Mouse (Mus musculus) testis, postnatal 10 days (tissue): ENCODE measurements at regions not wholly inside any gene's neighbourhood (a gene's known extent, or its start where the extent isn't known, plus 50 kb on each side); places are given as distances from the start of the nearest gene placed in this dataset.

Source experiments
- DNase-seq: peaks from one replicate; pipeline ENCODE4 v3.0.0; 2021; ENCODE audit warnings: low spot score

GRCm38 (mm10) chr13:94619511-94619910 is 169.2 kb upstream of the Tbca start:
- DNase-seq, result no peak

GRCm38 (mm10) chr13:94630055-94630454 is 158.7 kb upstream of the Tbca start:
- no peak for DNase-seq

- no peak for DNase-seq
Observed at GRCm38 (mm10) chr13:94630685-94631084, 158.0 kb upstream of the Tbca start.

- DNase-seq, result peak; percentile 34
Observed at GRCm38 (mm10) chr13:94632730-94633129, 156.0 kb upstream of the Tbca start.

GRCm38 (mm10) chr13:94640336-94640735 is 148.4 kb upstream of the Tbca start:
- DNase-seq, result no peak

- DNase-seq, result peak; percentile 3
Observed at GRCm38 (mm10) chr13:94645241-94646206, 143.2 kb upstream of the Tbca start.

GRCm38 (mm10) chr13:94646326-94646725 is 142.4 kb upstream of the Tbca start:
- peak; percentile 26 for DNase-seq

GRCm38 (mm10) chr13:94646781-94647555 is 141.7 kb upstream of the Tbca start:
- peak; percentile 37 for DNase-seq

- peak; percentile 36 for DNase-seq
Observed at GRCm38 (mm10) chr13:94647566-94647965, 141.1 kb upstream of the Tbca start.

- peak; percentile 59 for DNase-seq
Observed at GRCm38 (mm10) chr13:94650951-94651350, 137.8 kb upstream of the Tbca start.

- peak; percentile 9 for DNase-seq
Observed at GRCm38 (mm10) chr13:94667604-94668003, 121.1 kb upstream of the Tbca start.

GRCm38 (mm10) chr13:94668276-94668675 is 120.4 kb upstream of the Tbca start:
- no peak for DNase-seq

GRCm38 (mm10) chr13:94669106-94669683 is 119.5 kb upstream of the Tbca start:
- DNase-seq, result peak; percentile 21

- peak; percentile 37 for DNase-seq
Observed at GRCm38 (mm10) chr13:94670266-94670665, 118.4 kb upstream of the Tbca start.

GRCm38 (mm10) chr13:94670961-94671360 is 117.7 kb upstream of the Tbca start:
- peak; percentile 31 for DNase-seq

- peak; percentile 10 for DNase-seq
Observed at GRCm38 (mm10) chr13:94680492-94681168, 108.1 kb upstream of the Tbca start.

- DNase-seq, result no peak
Observed at GRCm38 (mm10) chr13:94681606-94682005, 107.1 kb upstream of the Tbca start.

GRCm38 (mm10) chr13:94685191-94685590 is 103.5 kb upstream of the Tbca start:
- DNase-seq, result no peak

- DNase-seq, result no peak
Observed at GRCm38 (mm10) chr13:94687295-94687694, 101.4 kb upstream of the Tbca start.

- DNase-seq, result no peak
Observed at GRCm38 (mm10) chr13:94706641-94707053, 82.1 kb upstream of the Tbca start.

- peak; percentile 41 for DNase-seq
Observed at GRCm38 (mm10) chr13:94707371-94708280, 81.1 kb upstream of the Tbca start.
